Mouse (Mus musculus): ENCODE measurements around the gene Slc2a1. TPM values are rescaled to one million over a fixed set of nuclear protein-coding genes. Genes with fewer than 3 reads are reported as not detected.

Gene Slc2a1
- polyA plus RNA-seq, 1 experiment from 2014 or later, result 74.1 TPM

- no peak overlapping the region for H3K9ac ChIP-seq (ENCODE audit: low read depth, low read length)
- ATAC-seq (ENCODE audit: low FRiP score, low TSS enrichment), result peak; percentile 29; the same call in 1 of the 2 replicates
- WGBS, result 42% methylated on average over 4 of the region's 4 CpGs
- no peak overlapping the region for H3K27ac ChIP-seq (ENCODE audit: low read depth, low read length)
- no peaks in the 10 kb centered on the region for H3K27me3 ChIP-seq (ENCODE audit: control insufficient read depth, insufficient read depth, low read length)
- H3K4me3 ChIP-seq (ENCODE audit: low read length), result no peak overlapping the region
- no peaks in the 10 kb centered on the region for H3K9me3 ChIP-seq (ENCODE audit: control insufficient read depth, low read length)
- H3K4me1 ChIP-seq (ENCODE audit: control insufficient read depth, insufficient read depth, low read length), result peaks cover 23% of the 10 kb centered on the region
- peaks cover 32% of the 10 kb centered on the region for H3K36me3 ChIP-seq (ENCODE audit: control insufficient read depth, insufficient read depth, low read length)
- H3K4me2 ChIP-seq (replicated peaks; ENCODE audit: low read depth, low read length), result no peak overlapping the region
These were observed 10.2 kb downstream of the Slc2a1 start for GRCm38 (mm10) chr4:119118659-119119077.

- no peak overlapping the region for H3K9ac ChIP-seq (ENCODE audit: low read depth, low read length)
- no peak for ATAC-seq (ENCODE audit: low FRiP score, low TSS enrichment)
- no peak overlapping the region for H3K4me2 ChIP-seq (replicated peaks; ENCODE audit: low read depth, low read length)
- H3K36me3 ChIP-seq (ENCODE audit: control insufficient read depth, insufficient read depth, low read length), result peaks cover 31% of the 10 kb centered on the region
- no peak overlapping the region for H3K4me3 ChIP-seq (ENCODE audit: low read length)
- H3K27ac ChIP-seq (ENCODE audit: low read depth, low read length), result no peak overlapping the region
- H3K27me3 ChIP-seq (ENCODE audit: control insufficient read depth, insufficient read depth, low read length), result no peaks in the 10 kb centered on the region
- no peaks in the 10 kb centered on the region for H3K9me3 ChIP-seq (ENCODE audit: control insufficient read depth, low read length)
- peaks cover 23% of the 10 kb centered on the region for H3K4me1 ChIP-seq (ENCODE audit: control insufficient read depth, insufficient read depth, low read length)
- 75% methylated on average over 5 of the region's 5 CpGs for WGBS
These were observed 10.8 kb downstream of the Slc2a1 start for GRCm38 (mm10) chr4:119119354-119119753.

DNA sequence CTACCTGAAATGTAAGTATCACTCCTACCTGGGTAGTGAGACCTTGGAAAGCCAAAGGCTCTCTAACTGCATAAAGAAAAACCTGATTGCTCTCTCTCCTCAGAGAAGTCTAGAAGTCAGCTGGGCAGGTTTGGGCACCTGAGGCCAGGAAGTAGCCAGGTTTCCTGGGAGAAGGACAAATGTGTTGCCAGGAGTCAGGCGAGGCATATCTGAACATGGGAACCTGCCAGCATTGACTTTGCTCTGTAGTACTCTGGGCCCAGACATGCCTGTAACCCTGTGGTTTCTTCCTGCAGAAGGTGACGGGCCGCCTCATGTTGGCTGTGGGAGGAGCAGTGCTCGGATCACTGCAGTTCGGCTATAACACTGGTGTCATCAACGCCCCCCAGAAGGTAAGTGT lies 11.6 kb downstream of the Slc2a1 start:
- Histone ChIP-seq H3K9ac (ENCODE audit: low read depth, low read length) (no peak overlapping the region), H3K4me1 (ENCODE audit: control insufficient read depth, insufficient read depth, low read length) (peaks cover 23% of the 10 kb centered on the region), H3K36me3 (ENCODE audit: control insufficient read depth, insufficient read depth, low read length) (peaks cover 35% of the 10 kb centered on the region), H3K9me3 (ENCODE audit: control insufficient read depth, low read length) (no peaks in the 10 kb centered on the region), H3K4me2 (replicated peaks; ENCODE audit: low read depth, low read length) (no peak overlapping the region), H3K27me3 (ENCODE audit: control insufficient read depth, insufficient read depth, low read length) (no peaks in the 10 kb centered on the region), H3K27ac (ENCODE audit: low read depth, low read length) (no peak overlapping the region), H3K4me3 (ENCODE audit: low read length) (no peak overlapping the region)
- no peak for ATAC-seq (ENCODE audit: low FRiP score, low TSS enrichment)
- WGBS, result 91% methylated on average over 6 of the region's 6 CpGs

DNA sequence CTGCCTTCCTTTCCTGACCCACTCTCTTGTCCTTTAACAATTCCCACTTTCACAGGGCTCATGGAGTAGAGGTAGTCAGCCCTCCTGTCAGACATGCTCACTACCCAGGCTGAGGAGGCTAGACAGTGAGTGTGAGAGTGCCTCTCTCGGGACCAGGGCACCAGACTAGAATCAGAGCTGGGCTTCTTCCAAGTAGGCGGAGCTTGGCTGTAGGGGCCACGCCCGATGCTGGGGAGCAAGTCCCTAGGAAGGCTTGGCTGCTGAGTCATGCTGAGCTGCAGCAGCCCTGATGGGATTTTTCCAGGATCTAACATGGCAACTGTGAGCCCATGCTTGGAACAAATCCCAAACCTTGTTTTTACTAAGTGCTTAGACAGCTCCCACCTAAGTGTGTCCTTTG lies 12.7 kb downstream of the Slc2a1 start:
- Histone ChIP-seq H3K27me3 (ENCODE audit: control insufficient read depth, insufficient read depth, low read length) (no peaks in the 10 kb centered on the region), H3K4me2 (replicated peaks; ENCODE audit: low read depth, low read length) (no peak overlapping the region), H3K27ac (ENCODE audit: low read depth, low read length) (no peak overlapping the region), H3K9ac (ENCODE audit: low read depth, low read length) (no peak overlapping the region), H3K4me3 (ENCODE audit: low read length) (no peak overlapping the region), H3K36me3 (ENCODE audit: control insufficient read depth, insufficient read depth, low read length) (peaks cover 43% of the 10 kb centered on the region), H3K9me3 (ENCODE audit: control insufficient read depth, low read length) (no peaks in the 10 kb centered on the region), H3K4me1 (ENCODE audit: control insufficient read depth, insufficient read depth, low read length) (peaks cover 17% of the 10 kb centered on the region)
- 52% methylated on average over 4 of the region's 4 CpGs for WGBS
- ATAC-seq (ENCODE audit: low FRiP score, low TSS enrichment), result 0 out of 2 replicates have a peak, but pooled peaks have one; percentile 10

DNA sequence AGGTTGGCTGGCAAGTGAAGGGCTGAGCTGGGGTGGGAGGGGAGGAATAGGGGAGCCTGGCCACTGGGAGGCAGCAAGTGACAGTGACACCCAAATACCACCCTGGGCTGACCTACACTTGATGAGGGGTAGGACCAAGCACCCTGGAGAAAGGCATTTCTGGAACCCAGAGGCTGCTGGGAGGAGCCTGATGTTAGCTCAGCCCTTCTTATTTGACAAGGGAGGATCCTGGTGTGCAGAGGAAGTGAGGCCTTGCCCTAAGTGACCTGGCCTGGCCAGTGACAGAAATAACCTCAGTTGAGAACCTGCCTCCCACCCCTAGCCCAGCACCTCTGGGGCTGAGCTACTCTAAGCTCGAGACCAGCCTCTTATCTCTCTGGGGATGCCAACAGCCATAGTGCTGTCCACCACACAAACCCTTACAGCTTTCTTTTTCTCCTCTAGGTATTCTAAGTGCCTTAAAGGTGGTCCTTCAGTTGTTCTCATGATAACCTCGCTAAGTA lies 16.3 kb downstream of the Slc2a1 start:
- Histone ChIP-seq H3K9ac (ENCODE audit: low read depth, low read length) (no peak overlapping the region), H3K4me3 (ENCODE audit: low read length) (no peak overlapping the region), H3K27ac (ENCODE audit: low read depth, low read length) (no peak overlapping the region), H3K27me3 (ENCODE audit: control insufficient read depth, insufficient read depth, low read length) (no peaks in the 10 kb centered on the region), H3K4me1 (ENCODE audit: control insufficient read depth, insufficient read depth, low read length) (no peaks in the 10 kb centered on the region), H3K36me3 (ENCODE audit: control insufficient read depth, insufficient read depth, low read length) (peaks cover 58% of the 10 kb centered on the region), H3K4me2 (replicated peaks; ENCODE audit: low read depth, low read length) (no peak overlapping the region), H3K9me3 (ENCODE audit: control insufficient read depth, low read length) (no peaks in the 10 kb centered on the region)
- 76% methylated on average over 2 of the region's 2 CpGs for WGBS
- no peak for ATAC-seq (ENCODE audit: low FRiP score, low TSS enrichment)

GRCm38 (mm10) chr4:119125577-119126270 lies 17.2 kb downstream of the Slc2a1 start:
- no peak for ATAC-seq (ENCODE audit: low FRiP score, low TSS enrichment)
- no peaks in the 10 kb centered on the region for H3K9me3 ChIP-seq (ENCODE audit: control insufficient read depth, low read length)
- H3K27ac ChIP-seq (ENCODE audit: low read depth, low read length), result no peak overlapping the region
- WGBS, result 85% methylated on average over 9 of the region's 9 CpGs
- no peaks in the 10 kb centered on the region for H3K4me1 ChIP-seq (ENCODE audit: control insufficient read depth, insufficient read depth, low read length)
- no peak overlapping the region for H3K9ac ChIP-seq (ENCODE audit: low read depth, low read length)
- no peak overlapping the region for H3K4me3 ChIP-seq (ENCODE audit: low read length)
- peaks cover 54% of the 10 kb centered on the region for H3K36me3 ChIP-seq (ENCODE audit: control insufficient read depth, insufficient read depth, low read length)
- no peaks in the 10 kb centered on the region for H3K27me3 ChIP-seq (ENCODE audit: control insufficient read depth, insufficient read depth, low read length)
- no peak overlapping the region for H3K4me2 ChIP-seq (replicated peaks; ENCODE audit: low read depth, low read length)

- Histone ChIP-seq H3K27me3 (ENCODE audit: control insufficient read depth, insufficient read depth, low read length) (no peaks in the 10 kb centered on the region), H3K9me3 (ENCODE audit: control insufficient read depth, low read length) (no peaks in the 10 kb centered on the region), H3K4me2 (replicated peaks; ENCODE audit: low read depth, low read length) (no peak overlapping the region), H3K4me1 (ENCODE audit: control insufficient read depth, insufficient read depth, low read length) (no peaks in the 10 kb centered on the region), H3K36me3 (ENCODE audit: control insufficient read depth, insufficient read depth, low read length) (peaks cover 48% of the 10 kb centered on the region), H3K9ac (ENCODE audit: low read depth, low read length) (no peak overlapping the region), H3K27ac (ENCODE audit: low read depth, low read length) (no peak overlapping the region), H3K4me3 (ENCODE audit: low read length) (no peak overlapping the region)
- no peak for ATAC-seq (ENCODE audit: low FRiP score, low TSS enrichment)
- WGBS, result 70% methylated on average over 6 of the region's 6 CpGs
These were observed 18.7 kb downstream of the Slc2a1 start for GRCm38 (mm10) chr4:119127229-119127628.

DNA sequence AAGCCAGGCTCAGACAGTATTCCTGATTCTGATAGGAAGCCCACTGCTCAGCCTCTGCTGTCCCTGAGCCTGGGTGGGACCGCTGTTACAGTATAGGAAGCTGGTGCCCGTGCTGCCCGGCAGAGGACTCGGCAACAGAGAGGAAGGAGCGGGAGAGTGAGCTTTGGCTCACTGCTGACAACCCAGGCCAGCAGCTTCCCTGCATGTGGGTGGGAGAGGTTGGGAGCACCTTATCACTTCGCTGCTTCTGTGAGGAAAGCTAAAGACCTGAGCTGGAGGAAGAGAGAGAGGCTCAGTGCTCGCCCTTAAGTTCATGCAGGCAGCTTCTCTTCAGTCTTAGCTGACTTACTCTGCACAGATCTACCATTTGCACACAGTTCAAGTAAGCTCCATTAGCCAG lies 20.0 kb downstream of the Slc2a1 start:
- no peak for ATAC-seq (ENCODE audit: low FRiP score, low TSS enrichment)

DNA sequence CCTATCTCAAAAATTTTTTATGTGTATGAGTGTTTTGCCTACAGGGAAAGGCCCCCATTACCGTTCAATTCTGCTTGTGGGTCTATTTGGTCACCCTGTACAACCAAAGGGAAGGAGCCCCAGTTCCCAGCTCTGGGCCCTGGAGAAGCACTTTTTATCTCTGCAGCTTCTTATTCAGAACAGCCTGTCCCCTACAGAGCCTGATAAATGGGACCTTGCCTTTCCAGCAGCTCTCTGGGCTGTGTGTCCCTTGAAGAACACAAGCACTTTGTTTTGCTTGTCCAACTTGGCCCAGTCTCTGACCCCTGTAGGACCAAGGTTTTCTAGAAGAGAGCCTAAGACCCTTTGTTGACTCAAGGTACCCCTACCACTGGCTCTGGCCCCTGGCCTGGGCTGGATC lies 20.6 kb downstream of the Slc2a1 start:
- Histone ChIP-seq H3K4me2 (replicated peaks; ENCODE audit: low read depth, low read length) (no peak overlapping the region), H3K27me3 (ENCODE audit: control insufficient read depth, insufficient read depth, low read length) (no peaks in the 10 kb centered on the region), H3K36me3 (ENCODE audit: control insufficient read depth, insufficient read depth, low read length) (peaks cover 55% of the 10 kb centered on the region), H3K4me1 (ENCODE audit: control insufficient read depth, insufficient read depth, low read length) (no peaks in the 10 kb centered on the region), H3K4me3 (ENCODE audit: low read length) (no peak overlapping the region), H3K9me3 (ENCODE audit: control insufficient read depth, low read length) (no peaks in the 10 kb centered on the region), H3K9ac (ENCODE audit: low read depth, low read length) (no peak overlapping the region), H3K27ac (ENCODE audit: low read depth, low read length) (no peak overlapping the region)
- 100% methylated on average over 1 of the region's 1 CpGs for WGBS
- ATAC-seq (ENCODE audit: low FRiP score, low TSS enrichment), result no peak

More for the DNA sequence above, 20.0 kb downstream of the Slc2a1 start:
- H3K9ac ChIP-seq (ENCODE audit: low read depth, low read length), result no peak overlapping the region
- H3K36me3 ChIP-seq (ENCODE audit: control insufficient read depth, insufficient read depth, low read length), result peaks cover 53% of the 10 kb centered on the region
- no peaks in the 10 kb centered on the region for H3K27me3 ChIP-seq (ENCODE audit: control insufficient read depth, insufficient read depth, low read length)
- no peak overlapping the region for H3K4me3 ChIP-seq (ENCODE audit: low read length)
- 84% methylated on average over 7 of the region's 7 CpGs for WGBS
- H3K27ac ChIP-seq (ENCODE audit: low read depth, low read length), result no peak overlapping the region
- H3K4me1 ChIP-seq (ENCODE audit: control insufficient read depth, insufficient read depth, low read length), result no peaks in the 10 kb centered on the region
- no peak overlapping the region for H3K4me2 ChIP-seq (replicated peaks; ENCODE audit: low read depth, low read length)
- H3K9me3 ChIP-seq (ENCODE audit: control insufficient read depth, low read length), result no peaks in the 10 kb centered on the region

Measured in kidney, embryonic 14.5 days (tissue).